Mouse (Mus musculus) forebrain, embryonic 11.5 days (tissue): ENCODE results near the gene Uox. TPM values are rescaled to one million over a fixed set of nuclear protein-coding genes. Genes with fewer than 3 reads are reported as not detected.

Experiments
- ATAC-seq: fragments of 200-750 bp; cut with Nextera tagmentation; replicated peaks from 2 replicates; pipeline ENCODE4 v1.8.0; 2017; ENCODE audit warnings: moderate TSS enrichment; ENCODE audit not compliant: low FRiP score
- DNase-seq: peaks from one replicate; pipeline ENCODE4 v3.0.0-alpha.2; 2017; ENCODE audit warnings: low spot score
- H3K27ac ChIP-seq: fragments of 300-500 bp; sonication (generic); 2 replicates; pipeline ENCODE4 v1.5.1; 2014; ENCODE audit warnings: low read depth, low read length
- H3K27me3 ChIP-seq: fragments of 300-500 bp; sonication (generic); 2 replicates; pipeline ENCODE4 v1.6.1; 2014; ENCODE audit warnings: mild to moderate bottlenecking, low read length, mixed read lengths; ENCODE audit not compliant: control insufficient read depth, insufficient read depth
- H3K36me3 ChIP-seq: fragments of 300-500 bp; sonication (generic); 2 replicates; pipeline ENCODE4 v1.6.1; 2014; ENCODE audit warnings: mild to moderate bottlenecking, low read length, moderate library complexity, mixed read lengths; ENCODE audit not compliant: control insufficient read depth, insufficient read depth
- H3K4me1 ChIP-seq: fragments of 300-500 bp; sonication (generic); replicated peaks from 2 replicates; pipeline ENCODE4 v1.6.1; 2014; ENCODE audit warnings: low read length, mixed read lengths; ENCODE audit not compliant: control insufficient read depth, insufficient read depth
- H3K4me2 ChIP-seq: fragments of 300-500 bp; sonication (generic); 2 replicates; pipeline ENCODE4 v1.6.1; 2014; ENCODE audit warnings: low read depth, mild to moderate bottlenecking, low read length, moderate library complexity, mixed read lengths; ENCODE audit not compliant: severe bottlenecking
- H3K4me3 ChIP-seq: fragments of 300-500 bp; sonication (generic); 2 replicates; pipeline ENCODE4 v1.5.1; 2014; ENCODE audit warnings: low read depth, low read length
- H3K9ac ChIP-seq: fragments of 300-500 bp; sonication (generic); 2 replicates; pipeline ENCODE4 v1.6.1; 2014; ENCODE audit warnings: low read length
- H3K9me3 ChIP-seq: fragments of 300-500 bp; sonication (generic); 2 replicates; pipeline ENCODE4 v1.6.1; 2016; ENCODE audit warnings: low read length, mixed read lengths; ENCODE audit not compliant: control insufficient read depth
- WGBS: fragments of 180-500 bp; shearing (Covaris S2); extraction: QIAGEN DNeasy Blood & Tissue Kit; methylation state at CpG from one replicate; pipeline ENCODE4 v1.1.7; 2014; 5-methylcytosine and 5-hydroxymethylcytosine counted together
- polyA plus RNA-seq: library from polyadenylated mRNA; unstranded; fragments of >200 nt; fragmentation: Nextera tagmentation; extraction: Ambion mirVana; gene quantifications from 2 replicates; pipeline ENCODE4 v1.2.1, GENCODE M21; 2014

The Uox gene
- polyA plus RNA-seq, 1 experiment from 2014 or later, result not detected

DNA sequence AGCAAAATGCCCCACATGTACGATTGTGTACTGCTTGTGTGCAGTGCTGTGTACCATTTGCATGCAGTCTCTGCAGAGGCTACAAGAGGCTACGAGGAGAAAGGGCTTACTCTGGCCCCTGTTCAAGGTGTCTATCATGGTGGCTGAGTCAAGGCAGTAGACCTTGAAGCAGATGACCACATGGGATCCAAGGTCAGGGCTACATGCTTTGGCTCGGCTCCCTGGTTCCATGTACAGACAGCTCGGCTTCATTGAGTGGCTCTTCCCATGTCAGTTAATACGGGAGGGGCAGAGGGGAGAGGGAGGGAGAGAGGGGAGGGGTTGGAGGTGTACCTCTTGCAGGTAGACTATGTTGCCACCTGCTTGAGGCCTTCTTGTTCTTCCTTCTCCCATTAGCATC lies 82.2 kb downstream of the Uox start:
- no peak for DNase-seq
- WGBS, result 94% methylated on average over 5 of the region's 5 CpGs
- Histone ChIP-seq H3K27ac (no peak overlapping the region), H3K36me3 (no peaks in the 10 kb centered on the region), H3K4me3 (no peak overlapping the region), H3K27me3 (no peaks in the 10 kb centered on the region), H3K9me3 (no peaks in the 10 kb centered on the region), H3K9ac (no peak overlapping the region), H3K4me1 (no peaks in the 10 kb centered on the region), H3K4me2 (no peak overlapping the region)
- ATAC-seq, result no peak

- ATAC-seq (no peak), DNase-seq (no peak)
- 89% methylated on average over 6 of the region's 6 CpGs for WGBS
- no peaks in the 10 kb centered on the region for H3K9me3 ChIP-seq
- H3K9ac ChIP-seq, result no peak overlapping the region
- no peak overlapping the region for H3K4me2 ChIP-seq
- no peaks in the 10 kb centered on the region for H3K36me3 ChIP-seq
- H3K27me3 ChIP-seq, result no peaks in the 10 kb centered on the region
- no peak overlapping the region for H3K4me3 ChIP-seq
- no peak overlapping the region for H3K27ac ChIP-seq
- no peaks in the 10 kb centered on the region for H3K4me1 ChIP-seq
Observed at GRCm38 (mm10) chr3:146653692-146654091, 83.5 kb downstream of the Uox start.

DNA sequence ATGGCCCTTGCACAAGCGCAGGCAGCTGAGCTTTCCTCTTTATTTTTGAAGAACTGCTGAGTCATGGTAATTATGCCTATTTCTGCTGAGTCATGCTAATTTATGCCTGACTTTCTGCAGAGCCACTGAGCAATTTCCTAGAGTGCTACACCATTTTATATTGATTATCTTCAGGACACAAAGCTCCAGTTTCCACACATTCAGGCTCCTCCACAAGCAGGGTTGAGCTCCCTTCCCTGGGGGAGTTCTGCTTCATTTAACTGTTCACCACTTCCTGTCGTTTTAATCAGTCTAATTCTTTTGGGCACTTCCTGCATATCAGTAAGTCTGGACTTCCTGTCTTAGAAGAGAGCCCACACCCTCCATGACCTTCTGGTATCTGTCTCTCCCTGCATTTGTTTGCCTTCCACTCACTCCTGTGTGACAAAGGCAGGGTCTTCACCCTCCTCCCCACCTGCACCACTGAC lies 84.9 kb downstream of the Uox start:
- DNase-seq, result no peak
- no peaks in the 10 kb centered on the region for H3K27me3 ChIP-seq
- H3K4me1 ChIP-seq, result no peaks in the 10 kb centered on the region
- H3K36me3 ChIP-seq, result no peaks in the 10 kb centered on the region
- H3K9ac ChIP-seq, result no peak overlapping the region
- no peaks in the 10 kb centered on the region for H3K9me3 ChIP-seq
- H3K27ac ChIP-seq, result no peak overlapping the region
- ATAC-seq, result no peak
- no peak overlapping the region for H3K4me2 ChIP-seq
- no peak overlapping the region for H3K4me3 ChIP-seq
- WGBS, result 78% methylated on average over 2 of the region's 2 CpGs

DNA sequence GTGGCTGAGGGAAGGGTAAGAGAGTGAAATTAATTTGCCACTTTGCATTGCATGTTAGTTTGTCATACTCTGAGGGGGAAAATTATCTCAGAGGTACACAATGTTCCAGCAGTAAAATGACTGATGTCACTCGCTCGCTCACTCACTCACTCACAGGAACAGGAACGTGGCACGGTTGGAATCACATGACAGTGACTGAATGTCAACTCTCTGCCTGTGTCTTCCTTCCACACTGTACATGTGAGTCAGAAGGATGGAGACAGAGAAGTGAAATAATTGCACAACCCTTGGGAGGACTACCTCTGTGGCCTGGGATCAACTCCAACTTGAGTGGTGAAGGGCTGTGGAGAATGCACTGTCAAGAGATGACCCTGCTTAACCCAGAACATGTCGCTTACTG lies 87.2 kb downstream of the Uox start:
- Histone ChIP-seq H3K9ac (no peak overlapping the region), H3K27ac (no peak overlapping the region), H3K4me1 (no peaks in the 10 kb centered on the region), H3K4me2 (no peak overlapping the region), H3K36me3 (no peaks in the 10 kb centered on the region), H3K27me3 (no peaks in the 10 kb centered on the region), H3K4me3 (no peak overlapping the region), H3K9me3 (no peaks in the 10 kb centered on the region)
- 92% methylated on average over 5 of the region's 5 CpGs for WGBS
- no peak for DNase-seq
- no peak for ATAC-seq

GRCm38 (mm10) chr3:146658061-146658639 lies 87.9 kb downstream of the Uox start:
- no peak for ATAC-seq
- no peak for DNase-seq
- Histone ChIP-seq H3K36me3 (no peaks in the 10 kb centered on the region), H3K4me2 (no peak overlapping the region), H3K27me3 (no peaks in the 10 kb centered on the region), H3K4me3 (no peak overlapping the region), H3K4me1 (no peaks in the 10 kb centered on the region), H3K9ac (no peak overlapping the region), H3K9me3 (no peaks in the 10 kb centered on the region), H3K27ac (no peak overlapping the region)
- 92% methylated on average over 1 of the region's 1 CpGs for WGBS

- ATAC-seq (no peak), DNase-seq (no peak)
- H3K27ac ChIP-seq, result no peak overlapping the region
- H3K36me3 ChIP-seq, result no peaks in the 10 kb centered on the region
- no peak overlapping the region for H3K4me2 ChIP-seq
- no peaks in the 10 kb centered on the region for H3K4me1 ChIP-seq
- H3K9ac ChIP-seq, result no peak overlapping the region
- H3K4me3 ChIP-seq, result no peak overlapping the region
- no peaks in the 10 kb centered on the region for H3K27me3 ChIP-seq
- WGBS, result 91% methylated on average over 5 of the region's 5 CpGs
- no peaks in the 10 kb centered on the region for H3K9me3 ChIP-seq
Observed at GRCm38 (mm10) chr3:146659321-146659720, 89.1 kb downstream of the Uox start.

DNA sequence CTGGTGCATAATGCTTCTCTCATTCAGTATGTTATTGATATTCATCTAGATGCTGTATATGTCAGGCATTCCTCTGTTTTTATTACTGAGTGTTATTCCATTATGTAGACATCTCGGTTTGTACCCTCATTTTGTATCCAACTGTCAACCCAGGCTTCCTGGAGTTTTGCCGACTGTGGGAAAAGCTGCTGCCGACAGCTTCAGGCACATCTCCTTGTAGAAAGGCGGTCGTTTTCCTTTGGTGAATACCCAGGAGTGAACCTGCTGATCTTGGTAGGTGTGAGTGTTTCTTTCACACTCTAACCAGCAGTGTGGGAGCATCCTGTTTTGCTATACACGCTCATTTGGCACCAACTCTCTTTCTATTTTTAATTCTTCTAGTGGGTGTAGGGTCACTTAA lies 90.8 kb downstream of the Uox start:
- no peak for DNase-seq
- Histone ChIP-seq H3K4me2 (no peak overlapping the region), H3K9me3 (no peaks in the 10 kb centered on the region), H3K9ac (no peak overlapping the region), H3K27me3 (no peaks in the 10 kb centered on the region), H3K36me3 (no peaks in the 10 kb centered on the region), H3K4me3 (no peak overlapping the region), H3K27ac (no peak overlapping the region), H3K4me1 (no peaks in the 10 kb centered on the region)
- WGBS, result 83% methylated on average over 6 of the region's 6 CpGs
- no peak for ATAC-seq

GRCm38 (mm10) chr3:146661907-146662306 lies 91.7 kb downstream of the Uox start:
- H3K27me3 ChIP-seq, result no peaks in the 10 kb centered on the region
- H3K36me3 ChIP-seq, result no peaks in the 10 kb centered on the region
- H3K4me3 ChIP-seq, result no peak overlapping the region
- no peak overlapping the region for H3K9ac ChIP-seq
- H3K9me3 ChIP-seq, result no peaks in the 10 kb centered on the region
- 81% methylated on average over 7 of the region's 7 CpGs for WGBS
- no peak overlapping the region for H3K27ac ChIP-seq
- H3K4me1 ChIP-seq, result no peaks in the 10 kb centered on the region
- no peak overlapping the region for H3K4me2 ChIP-seq
- ATAC-seq, result no peak
- DNase-seq, result no peak

DNA sequence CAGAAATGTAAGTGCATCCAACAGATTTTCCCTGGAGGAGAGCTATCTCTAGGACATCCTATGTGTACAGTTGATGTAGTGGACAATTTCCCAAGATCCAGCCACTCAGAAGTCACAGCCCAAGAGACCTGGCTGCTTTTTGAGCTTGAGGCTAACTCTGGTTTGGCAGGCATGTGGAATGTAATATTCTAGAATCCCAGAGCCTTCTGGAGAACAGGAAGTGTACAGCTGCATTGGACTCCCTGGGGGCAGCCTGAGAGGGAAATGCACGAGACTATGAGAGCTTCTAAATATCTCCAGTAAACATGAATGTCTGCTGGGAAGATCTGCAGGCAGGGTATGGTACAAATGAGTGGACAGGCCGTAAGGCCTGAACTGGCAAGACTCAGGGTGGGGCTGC lies 100.9 kb downstream of the Uox start:
- Histone ChIP-seq H3K4me3 (no peak overlapping the region), H3K4me2 (no peak overlapping the region), H3K27me3 (no peaks in the 10 kb centered on the region), H3K9ac (no peak overlapping the region), H3K27ac (no peak overlapping the region), H3K4me1 (no peaks in the 10 kb centered on the region), H3K36me3 (no peaks in the 10 kb centered on the region), H3K9me3 (no peaks in the 10 kb centered on the region)
- 77% methylated on average over 2 of the region's 2 CpGs for WGBS
- ATAC-seq, result no peak
- DNase-seq, result no peak
